Mouse (Mus musculus) cerebellum, adult 9-10 months (tissue): ENCODE results near the gene Tmem38a.

Experiments used
- DNase-seq: peaks from one replicate; pipeline ENCODE4 v3.0.0; 2022

Tmem38a gene

DNA sequence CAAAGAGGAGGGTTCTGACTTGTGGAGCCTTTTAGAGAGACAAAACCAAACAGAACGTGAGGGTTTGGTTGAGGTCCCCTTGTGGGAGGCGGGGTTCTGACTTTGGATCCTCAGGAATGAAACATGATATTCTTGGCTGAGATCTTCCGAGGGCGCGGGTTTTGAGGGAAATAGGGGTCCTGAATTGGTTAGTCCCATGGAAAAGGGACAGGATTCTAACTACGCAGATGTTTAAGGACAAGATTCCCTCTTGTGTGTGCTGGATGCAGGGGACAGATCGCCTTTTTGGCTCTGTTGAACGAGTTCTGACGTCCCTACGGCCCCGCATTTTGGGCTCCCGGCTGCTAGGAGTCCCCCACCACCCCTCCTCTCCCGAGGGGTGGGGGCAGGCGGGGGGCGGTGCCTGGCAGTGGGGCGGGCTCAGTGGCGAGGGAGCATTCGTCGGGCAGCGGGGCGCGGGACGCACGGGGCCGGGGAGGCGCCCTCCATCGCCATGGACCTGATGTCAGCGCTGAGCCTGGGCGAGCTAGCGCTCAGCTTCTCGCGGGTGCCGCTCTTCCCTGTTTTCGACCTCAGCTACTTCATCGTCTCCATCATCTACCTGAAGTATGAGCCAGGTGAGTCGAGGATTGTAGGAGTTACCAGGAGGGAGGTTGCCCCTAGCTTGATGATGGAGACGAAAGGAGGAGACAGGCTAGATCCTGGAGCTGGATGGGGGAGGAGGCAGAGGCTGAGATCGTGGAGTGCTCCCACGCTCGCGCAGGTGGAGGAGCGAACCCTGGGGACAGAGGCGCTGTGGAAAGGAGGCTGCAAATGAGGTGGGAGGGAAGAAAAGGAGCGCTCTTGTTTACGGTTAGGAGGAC, at the start of gene Tmem38a:
Gene Tmem38a, plus strand, starts transcription at position 445 of the 863 bp plus-strand sequence.
- peak; percentile 79 for DNase-seq

- DNase-seq, result no peak
Observed at GRCm38 (mm10) chr8:72532103-72532502, 39.8 kb upstream of the Tmem38a start.

DNA sequence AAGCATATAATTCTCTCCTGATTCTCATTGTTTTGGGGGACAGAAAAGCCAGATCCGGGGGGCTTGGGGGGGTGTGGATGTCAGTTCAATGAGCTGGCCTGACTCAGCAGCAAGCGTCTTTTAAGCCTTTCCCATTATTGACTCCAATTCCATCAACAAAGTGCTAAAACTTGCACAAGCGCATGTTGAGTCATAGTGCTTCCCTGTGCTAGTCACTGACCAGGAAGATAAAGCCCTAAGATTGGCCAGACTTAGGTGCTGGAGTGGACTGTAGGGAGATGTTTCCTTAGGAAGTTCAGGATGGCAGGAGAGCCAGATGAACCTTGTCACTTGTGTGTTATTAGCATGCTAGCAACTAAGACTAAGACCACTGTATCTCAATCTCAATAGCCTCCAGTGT, 37.0 kb upstream of the Tmem38a start:
- DNase-seq, result no peak

DNA sequence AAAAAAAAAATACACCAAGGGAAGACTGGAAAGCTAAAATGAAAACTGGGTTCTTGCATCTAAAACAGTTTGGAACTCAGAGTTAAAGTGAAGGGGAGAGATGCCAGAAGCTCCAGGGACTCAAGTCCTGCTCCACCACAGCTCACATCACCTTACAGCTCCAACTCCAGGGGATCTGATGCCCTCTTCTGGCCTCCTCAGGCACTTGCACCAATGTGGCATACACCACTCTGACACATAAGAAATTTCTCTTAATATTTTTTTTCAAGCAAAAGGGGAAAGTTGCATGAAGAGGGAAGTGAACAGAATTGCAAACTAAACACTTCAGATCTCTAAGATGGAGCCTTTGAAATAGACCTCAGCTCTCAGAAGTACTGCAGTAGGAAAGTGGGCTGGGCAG, 32.6 kb upstream of the Tmem38a start:
- DNase-seq, result no peak

GRCm38 (mm10) chr8:72547122-72547801, 24.6 kb upstream of the Tmem38a start:
- DNase-seq, result peak; percentile 57

- peak; percentile 97 for DNase-seq
Observed at GRCm38 (mm10) chr8:72547802-72548643, 23.8 kb upstream of the Tmem38a start, which contains the start of gene Med26. Med26 (minus strand) TSS chr8:72548270.

DNA sequence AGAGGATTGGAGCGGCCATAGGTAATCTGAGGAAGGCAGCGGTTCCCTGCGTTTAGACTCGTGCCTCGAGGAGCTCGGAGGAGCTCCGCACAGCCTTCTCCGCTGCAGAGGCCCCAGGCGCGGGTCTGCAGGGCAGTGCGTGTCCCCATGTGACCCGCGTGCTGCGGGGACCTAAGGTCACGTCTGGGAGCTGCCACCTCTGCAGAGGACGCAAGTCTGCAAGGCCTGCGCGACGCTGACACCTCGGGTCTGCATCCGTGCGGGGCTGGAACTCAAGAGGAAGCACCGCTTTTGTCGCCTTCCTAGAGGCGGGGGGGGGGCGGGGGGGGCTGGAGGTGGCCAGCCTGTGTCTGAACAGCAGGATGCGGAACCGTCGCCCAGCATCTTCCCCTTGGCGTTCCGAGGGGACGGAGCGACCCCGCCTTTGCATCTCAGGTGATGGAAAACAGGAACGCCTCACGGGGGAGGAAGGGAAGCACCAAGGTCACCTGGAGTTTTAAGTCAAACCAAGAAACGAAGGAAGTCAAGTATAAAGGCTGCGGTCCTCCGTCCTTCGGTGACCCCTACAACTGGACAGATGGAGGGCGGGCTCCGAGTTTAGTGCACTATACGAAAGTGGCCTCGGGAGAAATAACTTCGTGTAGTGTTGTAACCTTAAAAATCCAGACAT, 23.1 kb upstream of the Tmem38a start:
- peak; percentile 52 for DNase-seq

DNA sequence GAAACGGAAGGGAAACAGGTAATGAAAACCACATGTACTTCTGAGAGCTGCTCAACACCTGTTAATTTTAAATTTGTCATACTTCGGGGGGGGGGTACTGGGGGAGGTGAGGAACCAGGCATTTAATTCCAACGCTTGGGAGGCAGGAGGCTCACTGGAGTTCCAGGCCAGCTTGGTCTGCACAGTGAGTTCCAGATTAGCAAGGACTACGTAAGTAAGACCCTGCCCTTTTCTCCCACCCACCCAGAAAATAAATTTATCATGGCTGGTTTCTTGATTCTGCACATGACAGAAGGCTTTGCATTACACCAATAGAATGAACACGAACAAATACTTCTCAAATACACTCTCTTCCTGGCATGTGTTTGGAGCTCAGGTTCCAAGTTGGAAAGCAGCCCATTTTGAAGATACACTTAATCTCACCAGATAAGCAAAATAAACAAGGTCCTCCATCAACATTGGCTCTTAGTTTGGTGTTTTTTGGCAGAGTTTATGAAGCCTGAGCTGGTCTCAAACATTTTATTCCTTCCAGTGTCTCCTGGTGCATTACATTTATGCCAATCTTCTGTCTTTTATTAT, 22.5 kb upstream of the Tmem38a start:
- DNase-seq, result peak; percentile 55

- no peak for DNase-seq
Observed at GRCm38 (mm10) chr8:72555770-72556169, 16.1 kb upstream of the Tmem38a start.

- DNase-seq, result no peak
Observed at GRCm38 (mm10) chr8:72561111-72561689, 10.7 kb upstream of the Tmem38a start.

- no peak for DNase-seq
Observed at GRCm38 (mm10) chr8:72565970-72566369, 5.9 kb upstream of the Tmem38a start.

GRCm38 (mm10) chr8:72570633-72571610, 933 bp upstream of the Tmem38a start, which contains the start of gene Smim7:
Smim7 (minus strand) TSS chr8:72571088.
- peak; percentile 99 for DNase-seq

DNA sequence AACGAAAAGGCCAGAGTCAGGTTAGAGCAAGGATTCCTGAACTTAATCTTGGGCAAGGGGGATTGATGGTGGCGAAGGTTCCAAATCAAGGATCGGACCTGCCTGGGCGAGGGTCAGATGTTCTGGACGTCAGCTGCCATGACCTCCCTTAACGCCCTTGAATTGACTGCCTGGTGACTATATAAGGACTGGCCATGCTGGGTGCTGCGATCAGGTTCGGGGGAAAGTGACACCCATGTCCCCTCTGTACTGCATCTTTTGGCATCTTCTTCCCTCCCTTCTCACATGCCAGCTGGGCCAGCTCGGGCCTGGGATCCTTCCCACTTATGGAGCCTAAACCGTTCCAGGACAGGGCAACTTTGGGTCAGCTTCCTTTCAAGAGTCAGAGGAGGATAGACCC, 652 bp downstream of the Tmem38a start:
- DNase-seq, result peak; percentile 58

- DNase-seq, result no peak
Observed at GRCm38 (mm10) chr8:72573450-72573849, 1.6 kb downstream of the Tmem38a start.

- DNase-seq, result no peak
Observed at GRCm38 (mm10) chr8:72575915-72576314, 4.1 kb downstream of the Tmem38a start.

- DNase-seq, result no peak
Observed at GRCm38 (mm10) chr8:72577266-72577665, 5.4 kb downstream of the Tmem38a start.

DNA sequence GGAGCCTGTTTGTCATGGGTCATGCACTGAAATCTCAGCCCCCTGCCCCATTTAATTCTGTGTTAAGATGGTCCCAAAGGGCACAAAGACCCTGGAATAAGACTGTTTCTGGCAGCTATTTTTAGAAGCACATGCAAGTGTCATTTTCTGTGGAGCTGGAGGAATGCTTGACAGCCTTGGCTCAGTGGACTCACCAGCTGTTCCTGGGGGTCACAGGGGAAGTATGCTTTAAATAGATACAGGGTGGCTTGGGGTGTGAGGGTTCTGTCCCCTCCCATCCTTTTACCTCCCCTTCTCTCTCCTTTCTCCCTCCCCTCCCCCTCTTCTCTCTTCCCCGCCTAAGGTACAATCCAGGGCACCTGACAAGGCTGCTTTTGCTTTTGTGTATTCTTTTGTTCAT, 6.1 kb downstream of the Tmem38a start:
- DNase-seq, result no peak

- DNase-seq, result no peak
Observed at GRCm38 (mm10) chr8:72579374-72579773, 7.5 kb downstream of the Tmem38a start.

- no peak for DNase-seq
Observed at GRCm38 (mm10) chr8:72583056-72583771, 11.4 kb downstream of the Tmem38a start.

DNA sequence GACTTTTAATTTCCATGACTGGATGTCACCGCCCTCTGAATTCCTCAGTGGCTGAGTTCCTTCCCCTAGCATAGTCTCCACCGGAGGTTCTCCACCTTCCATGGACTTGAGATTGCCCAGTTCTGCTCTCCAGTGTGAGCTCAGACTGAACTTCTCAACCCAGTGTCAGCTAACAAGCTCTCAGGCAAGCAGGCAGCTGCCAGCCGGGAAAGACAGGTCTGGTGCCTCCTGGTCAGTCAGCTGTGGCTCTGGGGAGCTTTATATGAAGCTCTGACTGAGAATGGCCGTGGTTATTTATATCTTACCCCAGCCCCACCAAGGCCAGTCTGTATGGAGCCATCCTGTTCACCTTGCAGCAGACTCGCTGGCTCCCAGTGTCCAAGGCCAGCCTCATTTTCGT, 12.5 kb downstream of the Tmem38a start:
- no peak for DNase-seq
